Mouse (Mus musculus): ENCODE data around the gene Camsap2. TPM values are rescaled to one million over a fixed set of nuclear protein-coding genes. Genes with fewer than 3 reads are reported as not detected.
A peak's percentile ranks its signal among the peaks of the same experiment; 100 is the strongest.

Gene Camsap2
- polyA plus RNA-seq, 1 experiment from 2014 or later, result 31.1 TPM

GRCm38 (mm10) chr1:136361373-136361772, 15.5 kb upstream of the Camsap2 start:
- Histone ChIP-seq H3K4me3 (no peak overlapping the region), H3K27me3 (replicated peaks) (no peaks in the 10 kb centered on the region), H3K9ac (no peak overlapping the region), H3K36me3 (replicated peaks) (no peaks in the 10 kb centered on the region), H3K9me3 (no peaks in the 10 kb centered on the region), H3K27ac (no peak overlapping the region), H3K4me1 (no peaks in the 10 kb centered on the region), H3K4me2 (no peak overlapping the region)
- 74% methylated on average over 2 of the region's 2 CpGs for WGBS
- ATAC-seq (replicated peaks), result no peak

DNA sequence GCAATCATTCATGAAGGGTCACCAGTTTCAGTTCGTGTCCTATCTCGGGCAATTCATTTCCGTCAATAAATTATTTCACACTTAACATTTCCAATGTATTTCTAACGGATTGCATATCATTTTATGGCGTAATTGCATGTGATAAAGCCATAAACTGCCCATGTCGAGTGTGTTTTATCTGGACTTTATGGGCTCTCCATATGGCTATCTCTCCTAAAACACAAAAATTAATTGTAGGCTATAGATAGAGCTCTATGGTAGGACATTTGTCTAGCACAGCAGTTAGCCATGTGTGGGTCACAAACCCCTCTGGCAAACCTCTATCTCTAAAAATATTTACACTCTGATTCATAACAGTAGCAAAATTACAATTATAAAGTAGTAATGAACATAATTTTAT, 15.0 kb upstream of the Camsap2 start:
- H3K27ac ChIP-seq, result no peak overlapping the region
- H3K4me2 ChIP-seq, result no peak overlapping the region
- H3K4me3 ChIP-seq, result no peak overlapping the region
- no peak for ATAC-seq (replicated peaks)
- 90% methylated on average over 6 of the region's 6 CpGs for WGBS
- H3K36me3 ChIP-seq (replicated peaks), result no peaks in the 10 kb centered on the region
- no peaks in the 10 kb centered on the region for H3K4me1 ChIP-seq
- no peak overlapping the region for H3K9ac ChIP-seq
- H3K27me3 ChIP-seq (replicated peaks), result no peaks in the 10 kb centered on the region
- no peaks in the 10 kb centered on the region for H3K9me3 ChIP-seq

DNA sequence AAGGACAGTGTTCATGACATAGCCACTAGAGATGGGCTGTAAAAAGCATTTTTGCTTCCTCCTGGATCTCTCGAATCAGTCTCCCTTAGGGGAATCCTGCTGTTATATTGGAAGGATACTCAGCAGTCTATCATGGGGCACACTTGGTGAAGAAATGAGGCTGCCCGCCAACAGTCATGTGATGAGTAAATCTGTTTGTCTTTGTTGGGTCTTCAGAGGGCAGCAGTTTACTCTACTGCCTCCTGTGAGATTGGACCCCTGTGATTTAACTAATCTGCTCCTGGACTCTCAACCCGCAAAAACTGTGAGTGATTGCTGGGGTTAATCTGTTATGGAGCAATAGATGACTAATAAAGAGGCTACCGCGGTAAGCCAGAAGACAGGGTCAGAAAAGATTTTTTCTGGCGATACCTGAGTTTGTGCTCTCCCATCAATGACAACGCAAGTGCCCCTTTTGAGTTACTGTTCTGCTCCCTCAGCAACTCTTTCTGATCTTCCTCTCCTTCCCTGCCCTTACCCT, 13.0 kb upstream of the Camsap2 start:
- 66% methylated on average over 7 of the region's 7 CpGs for WGBS

DNA sequence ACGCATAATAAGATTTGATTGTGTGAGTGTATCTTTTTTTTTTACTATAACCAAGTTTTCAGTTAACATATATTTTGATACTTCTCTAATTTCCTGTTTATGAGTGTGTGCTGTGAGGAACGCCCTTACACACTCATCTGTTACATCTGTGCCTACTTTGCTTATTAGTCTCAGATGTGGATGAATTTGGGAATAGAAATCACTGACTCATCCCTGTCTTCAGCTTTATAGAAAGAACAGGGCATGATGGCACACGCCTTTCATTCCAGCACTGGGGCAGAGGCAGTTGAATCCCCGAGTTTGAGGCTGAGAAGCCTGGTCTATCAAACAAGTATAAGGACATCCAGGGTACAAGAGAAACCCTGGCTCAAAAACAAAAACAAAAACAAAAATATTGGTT, 9.7 kb upstream of the Camsap2 start:
- H3K9ac ChIP-seq, result no peak overlapping the region
- no peaks in the 10 kb centered on the region for H3K36me3 ChIP-seq (replicated peaks)
- no peak overlapping the region for H3K27ac ChIP-seq
- no peak overlapping the region for H3K4me3 ChIP-seq
- ATAC-seq (replicated peaks), result no peak
- 84% methylated on average over 4 of the region's 4 CpGs for WGBS
- no peak overlapping the region for H3K4me2 ChIP-seq
- no peaks in the 10 kb centered on the region for H3K4me1 ChIP-seq
- no peaks in the 10 kb centered on the region for H3K27me3 ChIP-seq (replicated peaks)
- H3K9me3 ChIP-seq, result no peaks in the 10 kb centered on the region

More for the DNA sequence above, 13.0 kb upstream of the Camsap2 start:
- H3K4me2 ChIP-seq, result no peak overlapping the region
- ATAC-seq (replicated peaks), result no peak
- no peak overlapping the region for H3K9ac ChIP-seq
- no peaks in the 10 kb centered on the region for H3K27me3 ChIP-seq (replicated peaks)
- no peaks in the 10 kb centered on the region for H3K4me1 ChIP-seq
- H3K36me3 ChIP-seq (replicated peaks), result no peaks in the 10 kb centered on the region
- no peak overlapping the region for H3K27ac ChIP-seq
- H3K4me3 ChIP-seq, result no peak overlapping the region
- H3K9me3 ChIP-seq, result no peaks in the 10 kb centered on the region

GRCm38 (mm10) chr1:136350699-136351200, 4.8 kb upstream of the Camsap2 start:
- WGBS, result 66% methylated on average over 3 of the region's 3 CpGs
- Histone ChIP-seq H3K4me1 (peaks cover 7% of the 10 kb centered on the region), H3K27me3 (replicated peaks) (no peaks in the 10 kb centered on the region), H3K36me3 (replicated peaks) (no peaks in the 10 kb centered on the region), H3K9me3 (no peaks in the 10 kb centered on the region), H3K4me3 (no peak overlapping the region), H3K27ac (no peak overlapping the region), H3K9ac (no peak overlapping the region), H3K4me2 (no peak overlapping the region)
- ATAC-seq (replicated peaks), result no peak

DNA sequence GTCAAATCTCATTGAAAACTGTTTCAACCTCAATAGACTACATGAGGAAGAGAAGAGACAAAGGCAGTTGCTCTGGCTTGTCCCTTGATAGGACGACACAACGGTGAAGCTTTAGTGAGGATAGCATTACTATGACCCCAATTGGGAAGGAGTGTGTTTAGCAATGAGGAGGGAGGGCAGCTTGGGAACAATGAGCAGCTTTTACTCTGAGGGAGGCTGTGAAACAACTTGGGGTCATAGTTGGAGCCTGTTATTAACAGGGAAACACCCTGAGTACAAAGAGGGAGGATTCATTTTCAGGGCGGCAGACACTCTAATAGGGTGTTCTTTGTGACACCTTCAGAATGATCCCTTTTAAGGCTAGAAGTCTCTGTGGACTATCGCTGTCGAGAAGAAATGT, 2.2 kb upstream of the Camsap2 start:
- 79% methylated on average over 5 of the region's 5 CpGs for WGBS
- ATAC-seq (replicated peaks), result no peak
- H3K27me3 ChIP-seq (replicated peaks), result no peaks in the 10 kb centered on the region
- no peaks in the 10 kb centered on the region for H3K36me3 ChIP-seq (replicated peaks)
- H3K27ac ChIP-seq, result no peak overlapping the region
- H3K4me3 ChIP-seq, result no peak overlapping the region
- peaks cover 14% of the 10 kb centered on the region for H3K4me1 ChIP-seq
- no peak overlapping the region for H3K4me2 ChIP-seq
- H3K9ac ChIP-seq, result no peak overlapping the region
- H3K9me3 ChIP-seq, result no peaks in the 10 kb centered on the region

- no peak for ATAC-seq (replicated peaks)
- no peaks in the 10 kb centered on the region for H3K9me3 ChIP-seq
- H3K27me3 ChIP-seq (replicated peaks), result no peaks in the 10 kb centered on the region
- H3K36me3 ChIP-seq (replicated peaks), result no peaks in the 10 kb centered on the region
- H3K9ac ChIP-seq, result no peak overlapping the region
- peaks cover 22% of the 10 kb centered on the region for H3K4me1 ChIP-seq
- no peak overlapping the region for H3K4me3 ChIP-seq
- 38% methylated on average over 4 of the region's 4 CpGs for WGBS
- no peak overlapping the region for H3K4me2 ChIP-seq
- no peak overlapping the region for H3K27ac ChIP-seq
Observed at GRCm38 (mm10) chr1:136347140-136347539, 1.2 kb upstream of the Camsap2 start.

GRCm38 (mm10) chr1:136346373-136347035, 600 bp upstream of the Camsap2 start:
- H3K27ac ChIP-seq, result peak overlapping the region; percentile 98
- no peaks in the 10 kb centered on the region for H3K9me3 ChIP-seq
- peak overlapping the region; percentile 73 for H3K4me2 ChIP-seq
- peaks cover 29% of the 10 kb centered on the region for H3K4me1 ChIP-seq
- WGBS, result 3% methylated on average over 12 of the region's 12 CpGs
- peak; percentile 40; the same call in 1 of the 2 replicates for ATAC-seq (replicated peaks)
- H3K27me3 ChIP-seq (replicated peaks), result no peaks in the 10 kb centered on the region
- H3K4me3 ChIP-seq, result peak overlapping the region; percentile 49
- H3K9ac ChIP-seq, result peak overlapping the region; percentile 91
- no peaks in the 10 kb centered on the region for H3K36me3 ChIP-seq (replicated peaks)

- peak; percentile 3; the same call in 1 of the 2 replicates for ATAC-seq (replicated peaks)
- under 1% methylated on average over 22 of the region's 22 CpGs for WGBS
Observed at GRCm38 (mm10) chr1:136344768-136345453, 993 bp downstream of the Camsap2 start.

GRCm38 (mm10) chr1:136344281-136344680, 1.6 kb downstream of the Camsap2 start:
- no peak for ATAC-seq (replicated peaks)
- peaks cover 36% of the 10 kb centered on the region for H3K4me1 ChIP-seq
- peak overlapping the region; percentile 91 for H3K9ac ChIP-seq
- peak overlapping the region; percentile 49 for H3K4me3 ChIP-seq
- H3K9me3 ChIP-seq, result no peaks in the 10 kb centered on the region
- no peaks in the 10 kb centered on the region for H3K27me3 ChIP-seq (replicated peaks)
- H3K36me3 ChIP-seq (replicated peaks), result no peaks in the 10 kb centered on the region
- H3K4me2 ChIP-seq, result peak overlapping the region; percentile 73
- H3K27ac ChIP-seq, result peak overlapping the region; percentile 98
- 0% methylated on average over 1 of the region's 1 CpGs for WGBS

More at GRCm38 (mm10) chr1:136344768-136345453, 993 bp downstream of the Camsap2 start:
- peak overlapping the region; percentile 73 for H3K4me2 ChIP-seq
- peaks cover 36% of the 10 kb centered on the region for H3K4me1 ChIP-seq
- H3K9ac ChIP-seq, result peak overlapping the region; percentile 91
- H3K4me3 ChIP-seq, result peak overlapping the region; percentile 49
- H3K27ac ChIP-seq, result peak overlapping the region; percentile 98
- no peaks in the 10 kb centered on the region for H3K9me3 ChIP-seq
- no peaks in the 10 kb centered on the region for H3K27me3 ChIP-seq (replicated peaks)
- no peaks in the 10 kb centered on the region for H3K36me3 ChIP-seq (replicated peaks)

DNA sequence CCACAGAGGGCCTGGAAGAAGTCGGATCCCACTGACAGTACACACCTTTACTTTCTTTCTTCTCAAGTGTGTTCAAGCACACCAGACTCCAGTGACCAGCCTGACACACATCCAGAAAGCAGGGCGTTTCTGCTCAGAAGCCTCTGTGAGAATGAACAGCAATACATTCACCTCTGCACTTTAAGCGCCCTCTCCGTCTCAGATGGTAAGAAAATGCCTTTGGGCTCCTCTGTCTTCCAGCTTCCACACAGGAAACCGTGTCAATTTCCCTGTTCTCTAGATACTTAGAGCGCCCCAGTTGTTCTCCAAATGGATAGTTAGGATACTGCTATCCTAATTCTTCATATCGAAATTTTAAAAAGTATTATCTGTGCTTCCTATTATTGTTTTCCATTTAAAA, 2.2 kb downstream of the Camsap2 start:
- 20% methylated on average over 7 of the region's 7 CpGs for WGBS
- no peak for ATAC-seq (replicated peaks)
- peak overlapping the region; percentile 73 for H3K4me2 ChIP-seq
- H3K36me3 ChIP-seq (replicated peaks), result no peaks in the 10 kb centered on the region
- peak overlapping the region; percentile 49 for H3K4me3 ChIP-seq
- H3K27me3 ChIP-seq (replicated peaks), result no peaks in the 10 kb centered on the region
- peak overlapping the region; percentile 42 for H3K9ac ChIP-seq
- H3K9me3 ChIP-seq, result no peaks in the 10 kb centered on the region
- peaks cover 36% of the 10 kb centered on the region for H3K4me1 ChIP-seq
- peak overlapping the region; percentile 34; the same call in 1 of the 2 replicates for H3K27ac ChIP-seq

DNA sequence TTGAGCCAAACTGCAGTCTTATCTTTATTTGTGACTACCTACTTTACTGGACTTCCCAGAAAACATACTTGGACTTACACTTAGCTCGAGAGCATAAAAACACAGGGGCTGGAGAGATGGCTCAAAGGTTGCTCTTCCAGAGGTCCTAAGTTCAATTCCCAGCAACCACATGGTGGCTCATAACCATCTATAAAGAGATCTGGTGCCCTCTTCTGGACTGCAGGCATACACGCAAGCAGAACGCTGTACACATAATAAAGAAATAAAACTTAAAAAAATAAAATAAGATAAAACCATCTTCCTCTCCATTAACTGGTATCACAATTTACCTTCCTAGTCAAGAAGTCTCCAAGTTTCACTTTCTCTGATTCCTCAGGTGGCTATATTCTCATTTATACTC, 5.4 kb downstream of the Camsap2 start:
- H3K36me3 ChIP-seq (replicated peaks), result no peaks in the 10 kb centered on the region
- 96% methylated on average over 3 of the region's 3 CpGs for WGBS
- H3K4me1 ChIP-seq, result peaks cover 29% of the 10 kb centered on the region
- ATAC-seq (replicated peaks), result no peak
- no peak overlapping the region for H3K4me2 ChIP-seq
- no peak overlapping the region for H3K27ac ChIP-seq
- no peak overlapping the region for H3K9ac ChIP-seq
- H3K9me3 ChIP-seq, result no peaks in the 10 kb centered on the region
- no peaks in the 10 kb centered on the region for H3K27me3 ChIP-seq (replicated peaks)
- no peak overlapping the region for H3K4me3 ChIP-seq
